Mouse (Mus musculus) gastrocnemius, adult 8-10 months (tissue): ENCODE measurements at regions not wholly inside any gene's neighbourhood (a gene's known extent, or its start where the extent isn't known, plus 50 kb on each side); places are given as distances from the start of the nearest gene placed in this dataset.

Experiments
- DNase-seq, 2 experiments: peaks; one replicate each; pipeline ENCODE4 v3.0.0; 2022; ENCODE audit warnings: low spot score in 2 of 2

GRCm38 (mm10) chr9:47432715-47433114, 97.3 kb upstream of the Cadm1 start:
- DNase-seq: no peak

GRCm38 (mm10) chr9:47433185-47433584, 96.8 kb upstream of the Cadm1 start:
- DNase-seq: no peak

GRCm38 (mm10) chr9:47434091-47434490, 95.9 kb upstream of the Cadm1 start:
- no peak for DNase-seq

- DNase-seq: no peak
These were observed 91.0 kb upstream of the Cadm1 start for GRCm38 (mm10) chr9:47438976-47439375.

GRCm38 (mm10) chr9:47439506-47439905, 90.5 kb upstream of the Cadm1 start:
- no peak for DNase-seq

- DNase-seq: no peak
These were observed 89.8 kb upstream of the Cadm1 start for GRCm38 (mm10) chr9:47440128-47440527.

- DNase-seq: no peak
These were observed 88.8 kb upstream of the Cadm1 start for GRCm38 (mm10) chr9:47441155-47441554.

GRCm38 (mm10) chr9:47444168-47444567, 85.8 kb upstream of the Cadm1 start:
- no peak for DNase-seq

- DNase-seq: no peak
These were observed 85.2 kb upstream of the Cadm1 start for GRCm38 (mm10) chr9:47444752-47445151.

- no peak for DNase-seq
These were observed 84.6 kb upstream of the Cadm1 start for GRCm38 (mm10) chr9:47445332-47445731.

GRCm38 (mm10) chr9:47452752-47453151, 77.2 kb upstream of the Cadm1 start:
- no peak for DNase-seq

GRCm38 (mm10) chr9:47458721-47459418, 71.1 kb upstream of the Cadm1 start:
- no peak for DNase-seq

- DNase-seq: no peak
These were observed 70.4 kb upstream of the Cadm1 start for GRCm38 (mm10) chr9:47459461-47460049.

- DNase-seq: no peak
These were observed 69.7 kb upstream of the Cadm1 start for GRCm38 (mm10) chr9:47460241-47460640.

- DNase-seq: no peak
These were observed 68.1 kb upstream of the Cadm1 start for GRCm38 (mm10) chr9:47461915-47462314.

GRCm38 (mm10) chr9:47466767-47467166, 63.2 kb upstream of the Cadm1 start:
- no peak for DNase-seq

GRCm38 (mm10) chr9:47467815-47468214, 62.2 kb upstream of the Cadm1 start:
- DNase-seq: no peak

GRCm38 (mm10) chr9:47469576-47469975, 60.4 kb upstream of the Cadm1 start:
- DNase-seq: no peak

GRCm38 (mm10) chr9:47470741-47471140, 59.2 kb upstream of the Cadm1 start:
- no peak for DNase-seq

- DNase-seq: no peak
These were observed 58.1 kb upstream of the Cadm1 start for GRCm38 (mm10) chr9:47471767-47472420.

- DNase-seq: no peak
These were observed 56.1 kb upstream of the Cadm1 start for GRCm38 (mm10) chr9:47473776-47474365.

- no peak for DNase-seq
These were observed 55.2 kb upstream of the Cadm1 start for GRCm38 (mm10) chr9:47474776-47475175.
